Mouse (Mus musculus) CH12.LX (cell line): ENCODE results near the gene Gm42417. TPM values are rescaled to one million over a fixed set of nuclear protein-coding genes. Genes with fewer than 3 reads are reported as not detected.
A peak's percentile ranks its signal among the peaks of the same experiment; 100 is the strongest.

Source experiments
- DNase-seq: peaks from one replicate; pipeline ENCODE4 v3.0.0-alpha.2; 2013; ENCODE audit errors: extremely low read depth
- H3K27ac ChIP-seq: 2 replicates; pipeline ENCODE4 v1.5.1; 2012; ENCODE audit warnings: low read depth, mild to moderate bottlenecking, control low read depth, moderate library complexity; ENCODE audit not compliant: insufficient read depth
- H3K27me3 ChIP-seq: replicated peaks from 2 replicates; pipeline ENCODE3; 2012; ENCODE audit warnings: inconsistent platforms
- H3K36me3 ChIP-seq, 2 experiments: replicated peaks in 1 of 2; 2 replicates each; pipeline versions ENCODE3 to v1.6.1; 2012; ENCODE audit warnings: inconsistent platforms in 1 of 2, low read length in 1 of 2, mild to moderate bottlenecking in 1 of 2, mixed read lengths in 1 of 2, moderate library complexity in 1 of 2; ENCODE audit not compliant: control insufficient read depth in 1 of 2, insufficient read depth in 1 of 2
- H3K4me1 ChIP-seq, 2 experiments: 2 replicates each; pipeline ENCODE4 v1.6.1; 2012; ENCODE audit warnings: inconsistent platforms in 1 of 2, moderate library complexity in 1 of 2; ENCODE audit not compliant: insufficient read depth in 2 of 2, control insufficient read depth in 1 of 2
- H3K4me2 ChIP-seq: 2 replicates; pipeline ENCODE4 v1.6.1; 2012; ENCODE audit warnings: low read depth, mild to moderate bottlenecking, control low read depth; ENCODE audit not compliant: poor library complexity, insufficient read depth, severe bottlenecking
- H3K4me3 ChIP-seq, 3 experiments: fragments of 150-350 bp in 1 of 3; sonication (generic) in 1 of 3; replicated peaks in 1 of 3; 2 replicates each; pipeline versions ENCODE3 to v1.5.1; 2011 to 2012; ENCODE audit warnings: low read depth in 2 of 3, low read length in 2 of 3, mild to moderate bottlenecking in 2 of 3, moderate library complexity in 2 of 3, control low read depth in 1 of 3, improper control_type of control experiment in 1 of 3, inconsistent platforms in 1 of 3, mixed read lengths in 1 of 3; ENCODE audit not compliant: poor library complexity in 1 of 3
- H3K79me2 ChIP-seq: replicated peaks from 2 replicates; pipeline ENCODE4 v1.6.1; 2012; ENCODE audit warnings: mild to moderate bottlenecking, moderate library complexity; ENCODE audit not compliant: control insufficient read depth, poor library complexity, insufficient read depth, severe bottlenecking; ENCODE audit errors: extremely low read depth
- H3K9ac ChIP-seq: 2 replicates; pipeline ENCODE4 v1.6.1; 2012; ENCODE audit warnings: low read depth, mild to moderate bottlenecking, control low read depth, moderate library complexity; ENCODE audit not compliant: insufficient read depth
- H3K9me3 ChIP-seq: replicated peaks from 2 replicates; pipeline ENCODE3; 2012; ENCODE audit warnings: low read length, inconsistent platforms, mixed read lengths
- BHLHE40 ChIP-seq: IDR thresholded peaks from 2 replicates; pipeline ENCODE4 v1.6.1; 2011; ENCODE audit warnings: mild to moderate bottlenecking, low read depth, low read length, improper control_type of control experiment
- CTCF ChIP-seq, 2 experiments: IDR thresholded peaks in 1 of 2; conservative IDR thresholded peaks in 1 of 2; 2 replicates each; pipeline ENCODE4 v1.5.1; 2011 to 2012; ENCODE audit warnings: low read depth in 2 of 2, low read length in 2 of 2, improper control_type of control experiment in 1 of 2, inconsistent platforms in 1 of 2, mild to moderate bottlenecking in 1 of 2, moderate library complexity in 1 of 2
- E2F4 ChIP-seq: IDR thresholded peaks from 2 replicates; pipeline ENCODE4 v1.6.1; 2011; ENCODE audit warnings: low read depth, low read length, improper control_type of control experiment; ENCODE audit not compliant: insufficient replicate concordance
- ELF1 ChIP-seq: IDR thresholded peaks from 2 replicates; pipeline ENCODE4 v1.6.1; 2014; ENCODE audit warnings: low read depth, mild to moderate bottlenecking, inconsistent platforms, low read length, improper control_type of control experiment
- EP300 ChIP-seq: IDR thresholded peaks from 2 replicates; pipeline ENCODE4 v1.6.1; 2011; ENCODE audit warnings: low read length, improper control_type of control experiment
- ETS1 ChIP-seq: conservative IDR thresholded peaks from 2 replicates; pipeline ENCODE4 v1.6.1; 2012; ENCODE audit warnings: low read depth, mild to moderate bottlenecking, inconsistent platforms, low read length, improper control_type of control experiment, moderate library complexity
- HCFC1 ChIP-seq: IDR thresholded peaks from 2 replicates; pipeline ENCODE4 v1.6.1; 2012; ENCODE audit warnings: low read depth, mild to moderate bottlenecking, inconsistent platforms, low read length, improper control_type of control experiment
- IRF4 ChIP-seq: IDR thresholded peaks from 2 replicates; pipeline ENCODE4 v1.6.1; 2014; ENCODE audit warnings: low read depth, mild to moderate bottlenecking, inconsistent platforms, low read length, improper control_type of control experiment
- KAT2A ChIP-seq: IDR thresholded peaks from 2 replicates; pipeline ENCODE4 v1.6.1; 2012; ENCODE audit warnings: low read length, improper control_type of control experiment, inconsistent platforms; ENCODE audit not compliant: insufficient replicate concordance
- MAZ ChIP-seq: IDR thresholded peaks from 2 replicates; pipeline ENCODE4 v1.6.1; 2012; ENCODE audit warnings: low read depth, mild to moderate bottlenecking, inconsistent platforms, low read length, improper control_type of control experiment, moderate library complexity
- MEF2A ChIP-seq: IDR thresholded peaks from 2 replicates; pipeline ENCODE4 v1.6.1; 2014; ENCODE audit warnings: low read depth, mild to moderate bottlenecking, inconsistent platforms, low read length, improper control_type of control experiment, borderline replicate concordance
- MXI1 ChIP-seq: IDR thresholded peaks from 2 replicates; pipeline ENCODE4 v1.6.1; 2011; ENCODE audit warnings: mild to moderate bottlenecking, low read depth, low read length, improper control_type of control experiment
- NELFE ChIP-seq: IDR thresholded peaks from 2 replicates; pipeline ENCODE4 v1.6.1; 2011; ENCODE audit warnings: low read depth, low read length, improper control_type of control experiment
- POLR2A ChIP-seq: IDR thresholded peaks from 2 replicates; pipeline ENCODE4 v1.6.1; 2011; ENCODE audit warnings: low read depth, mild to moderate bottlenecking, improper control_type of control experiment, low read length
- POLR2AphosphoS2 ChIP-seq: IDR thresholded peaks from 2 replicates; pipeline ENCODE4 v1.6.1; 2011; ENCODE audit warnings: low read depth, low read length, improper control_type of control experiment
- SMC3 ChIP-seq: IDR thresholded peaks from 2 replicates; pipeline ENCODE4 v1.6.1; 2011; ENCODE audit warnings: low read depth, low read length, improper control_type of control experiment
- UBTF ChIP-seq: IDR thresholded peaks from 2 replicates; pipeline ENCODE4 v1.6.1; 2012; ENCODE audit warnings: low read depth, mild to moderate bottlenecking, inconsistent platforms, low read length, improper control_type of control experiment, moderate library complexity
- ZC3H11A ChIP-seq: IDR thresholded peaks from 2 replicates; pipeline ENCODE4 v1.6.1; 2012; ENCODE audit warnings: low read depth, mild to moderate bottlenecking, inconsistent platforms, low read length, improper control_type of control experiment
- ZKSCAN1 ChIP-seq: IDR thresholded peaks from 2 replicates; pipeline ENCODE4 v1.6.1; 2012; ENCODE audit warnings: low read depth, inconsistent platforms, low read length, improper control_type of control experiment, borderline replicate concordance
- ZNF384 ChIP-seq: IDR thresholded peaks from 2 replicates; pipeline ENCODE4 v1.6.1; 2012; ENCODE audit warnings: low read depth, low read length, improper control_type of control experiment, inconsistent platforms
- dilution Hi-C: fragments of 300-500 bp; cut with MboI; formaldehyde crosslinking; loops from 2 replicates; pipeline ENCODE4 v1.14.3; 2020; ENCODE audit warnings: low sequenced_read_pairs; ENCODE audit not compliant: extremely low pct_unique_long_range_greater_than_20kb, extremely low pct_ligation_motif_present
- in situ Hi-C: fragments of 300-500 bp; cut with MboI; formaldehyde crosslinking; loops from 3 replicates; pipeline ENCODE4 v1.14.3; 2019; ENCODE audit warnings: low sequenced_read_pairs, low pct_ligation_motif_present, low pct_unique_long_range_greater_than_20kb, mixed read lengths
- polyA plus RNA-seq: library from polyadenylated mRNA; unstranded; fragments of >175 nt; gene quantifications from 2 replicates; pipeline ENCODE4 v1.2.1, GENCODE M21; 2012; ENCODE audit warnings: low read depth; ENCODE audit not compliant: insufficient read length
- total RNA-seq, 2 experiments: library from RNA; depleted of rRNA; stranded (reverse); fragments of 300-350 nt in 1 of 2; fragments of >200 nt in 1 of 2; gene quantifications; 2 replicates each; pipeline ENCODE4 v1.2.3; 2012 to 2014

The Gm42417 gene
- total and polyA plus RNA-seq, 3 experiments, result 0.08 to 3.9 TPM; not detected in 1

GRCm38 (mm10) chr1:36567818-36568603 lies 28.8 kb upstream of the Gm42417 start:
- H3K4me2 ChIP-seq, result no peak overlapping the region

GRCm38 (mm10) chr1:36566425-36566824 lies 27.2 kb upstream of the Gm42417 start:
- Histone ChIP-seq H3K27me3 (no peaks in the 10 kb centered on the region), H3K4me2 (no peak overlapping the region), H3K9me3 (no peaks in the 10 kb centered on the region), H3K4me3 (no peak overlapping the region), H3K27ac (no peak overlapping the region), H3K9ac (no peak overlapping the region), H3K4me1 (peaks cover 20 to 56% of the 10 kb centered on the region in 2 experiments), H3K79me2 (no peaks in the 10 kb centered on the region), H3K36me3 (no peaks in the 10 kb centered on the region)
- dilution Hi-C loops, result no loop called here
- no peak for TF ChIP-seq POLR2A
- TF ChIP-seq BHLHE40, result no peak
- TF ChIP-seq ZNF384, result 0 out of 2 replicates have a peak, but pooled peaks have one; percentile 5
- 0 out of 2 replicates have a peak, but pooled peaks have one; percentile 3 for TF ChIP-seq IRF4
- DNase-seq, result peak; percentile 33
- in situ Hi-C loops, result loop anchor here (5.0 kb wide), 1 partner anchor 36 kb away; no protein-coding TSS in a partner anchor

More at GRCm38 (mm10) chr1:36567818-36568603, 28.8 kb upstream of the Gm42417 start:
- H3K36me3 ChIP-seq, result no peaks in the 10 kb centered on the region
- no peak overlapping the region for H3K4me3 ChIP-seq
- peaks cover 22 to 63% of the 10 kb centered on the region in 2 experiments for H3K4me1 ChIP-seq
- TF ChIP-seq ZKSCAN1, result no peak
- TF ChIP-seq ZC3H11A, result no peak
- no peak for TF ChIP-seq ELF1
- in situ Hi-C loops (loop anchor here (5.0 kb wide), 1 partner anchor 34 kb away; no protein-coding TSS in a partner anchor), dilution Hi-C loops (no loop called here)
- no peak overlapping the region for H3K27ac ChIP-seq
- DNase-seq, result no peak
- H3K9ac ChIP-seq, result no peak overlapping the region
- no peaks in the 10 kb centered on the region for H3K9me3 ChIP-seq
- H3K27me3 ChIP-seq, result no peaks in the 10 kb centered on the region
- no peaks in the 10 kb centered on the region for H3K79me2 ChIP-seq

- DNase-seq, result no peak
- no peak overlapping the region for H3K27ac ChIP-seq
- no peaks in the 10 kb centered on the region for H3K79me2 ChIP-seq
- H3K4me1 ChIP-seq, result peaks cover 20 to 61% of the 10 kb centered on the region in 2 experiments
- H3K4me2 ChIP-seq, result no peak overlapping the region
- no peaks in the 10 kb centered on the region for H3K9me3 ChIP-seq
- H3K4me3 ChIP-seq, result no peak overlapping the region
- TF ChIP-seq ETS1 (no peak), ZNF384 (no peak), EP300 (no peak), KAT2A (no peak), NELFE (no peak), CTCF (conservative IDR thresholded peaks at IDR 0.05 in 1 of 2, IDR thresholded peaks at IDR 0.05 in 1 of 2; ENCODE audit: low read depth in 2 of 2, low read length in 2 of 2) (no peak), MEF2A (no peak), E2F4 (no peak), HCFC1 (no peak), UBTF (no peak), SMC3 (no peak), POLR2AphosphoS2 (no peak), MXI1 (no peak), MAZ (no peak)
- in situ Hi-C loops, result no loop called here
- H3K27me3 ChIP-seq, result peaks cover 15% of the 10 kb centered on the region
- no peaks in the 10 kb centered on the region for H3K36me3 ChIP-seq
- H3K9ac ChIP-seq, result no peak overlapping the region
- dilution Hi-C loops, result no loop called here
Measured at GRCm38 (mm10) chr1:36564101-36564500, 24.9 kb upstream of the Gm42417 start.
